Mouse (Mus musculus): Measurements from ENCODE around the gene Gm28035. TPM values are rescaled to one million over a fixed set of nuclear protein-coding genes. Genes with fewer than 3 reads are reported as not detected.

Gene Gm28035
- polyA plus RNA-seq, 1 experiment from 2014 or later = 0.05 TPM

DNA sequence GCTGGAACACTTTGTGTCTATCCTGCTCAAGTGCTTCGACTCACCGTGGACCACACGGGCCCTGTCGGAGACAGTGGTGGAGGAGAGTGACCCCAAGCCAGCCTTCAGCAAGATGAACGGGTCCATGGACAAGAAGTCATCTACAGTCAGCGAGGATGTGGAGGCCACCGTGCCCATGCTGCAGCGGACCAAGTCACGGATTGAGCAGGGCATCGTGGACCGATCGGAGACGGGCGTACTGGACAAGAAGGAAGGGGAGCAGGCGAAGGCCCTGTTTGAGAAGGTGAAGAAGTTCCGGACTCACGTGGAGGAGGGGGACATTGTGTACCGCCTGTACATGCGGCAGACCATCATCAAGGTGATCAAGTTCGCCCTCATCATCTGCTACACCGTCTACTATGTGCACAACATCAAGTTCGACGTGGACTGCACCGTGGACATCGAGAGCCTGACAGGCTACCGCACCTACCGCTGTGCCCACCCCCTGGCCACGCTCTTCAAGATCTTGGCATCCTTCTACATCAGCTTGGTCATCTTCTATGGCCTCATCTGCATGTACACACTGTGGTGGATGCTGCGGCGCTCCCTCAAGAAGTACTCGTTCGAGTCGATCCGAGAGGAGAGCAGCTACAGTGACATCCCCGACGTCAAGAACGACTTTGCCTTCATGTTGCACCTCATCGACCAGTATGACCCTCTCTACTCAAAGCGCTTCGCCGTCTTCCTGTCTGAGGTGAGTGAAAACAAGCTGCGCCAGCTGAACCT, 15.4 kb downstream of the Gm28035 start:
- H3K36me3 ChIP-seq (ENCODE audit: control insufficient read depth, insufficient read depth, low read length) = peaks cover 30% of the 10 kb centered on the region
- no peak for TF ChIP-seq CTCF (IDR thresholded peaks at IDR 0.05; ENCODE audit: low read depth)
- TF ChIP-seq EP300 (optimal IDR thresholded peaks at IDR 0.05) = no peak

DNA sequence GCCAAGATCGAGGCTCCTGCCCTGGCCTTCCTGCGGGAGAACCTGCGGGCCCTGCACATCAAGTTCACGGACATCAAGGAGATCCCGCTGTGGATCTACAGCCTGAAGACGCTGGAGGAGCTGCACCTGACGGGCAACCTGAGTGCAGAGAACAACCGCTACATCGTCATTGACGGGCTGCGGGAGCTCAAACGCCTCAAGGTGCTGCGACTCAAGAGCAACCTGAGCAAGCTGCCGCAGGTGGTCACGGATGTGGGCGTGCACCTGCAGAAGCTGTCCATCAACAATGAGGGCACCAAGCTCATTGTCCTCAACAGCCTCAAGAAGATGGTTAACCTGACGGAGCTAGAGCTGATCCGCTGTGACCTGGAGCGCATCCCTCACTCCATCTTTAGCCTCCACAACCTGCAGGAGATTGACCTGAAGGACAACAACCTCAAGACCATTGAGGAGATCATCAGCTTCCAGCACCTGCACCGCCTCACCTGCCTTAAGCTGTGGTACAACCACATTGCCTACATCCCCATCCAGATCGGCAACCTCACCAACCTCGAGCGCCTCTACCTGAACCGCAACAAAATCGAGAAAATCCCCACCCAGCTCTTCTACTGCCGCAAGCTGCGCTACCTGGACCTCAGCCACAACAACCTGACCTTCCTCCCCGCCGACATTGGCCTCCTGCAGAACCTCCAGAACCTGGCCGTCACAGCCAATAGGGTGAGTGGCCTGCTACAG, 16.4 kb downstream of the Gm28035 start:
- H3K27me3 ChIP-seq (ENCODE audit: control insufficient read depth, insufficient read depth, low read length) = no peaks in the 10 kb centered on the region
- peaks cover 3% of the 10 kb centered on the region; the same call in 1 of the 2 replicates for H3K4me1 ChIP-seq (replicated peaks; ENCODE audit: control insufficient read depth, insufficient read depth)
- no peak overlapping the region for H3K27ac ChIP-seq (replicated peaks)
- no peak overlapping the region for H3K4me2 ChIP-seq (replicated peaks; ENCODE audit: low read depth)
- H3K9me3 ChIP-seq (ENCODE audit: control insufficient read depth, low read length) = no peaks in the 10 kb centered on the region
- no peak for ATAC-seq (ENCODE audit: low FRiP score, low TSS enrichment)
- H3K9ac ChIP-seq (ENCODE audit: low read length) = no peak overlapping the region
- TF ChIP-seq EP300 (optimal IDR thresholded peaks at IDR 0.05) = no peak
- no peak for TF ChIP-seq CTCF (IDR thresholded peaks at IDR 0.05; ENCODE audit: low read depth)
- H3K36me3 ChIP-seq (ENCODE audit: control insufficient read depth, insufficient read depth, low read length) = peaks cover 33% of the 10 kb centered on the region
- no peak overlapping the region for H3K4me3 ChIP-seq (ENCODE audit: low read depth, low read length)
- DNase-seq (ENCODE audit: low spot score) = no peak
- WGBS = 93% methylated on average over 30 of the region's 30 CpGs

More for the DNA sequence above, 15.4 kb downstream of the Gm28035 start:
- H3K4me3 ChIP-seq (ENCODE audit: low read depth, low read length) = no peak overlapping the region
- WGBS = 96% methylated on average over 42 of the region's 42 CpGs
- DNase-seq (ENCODE audit: low spot score) (no peak), ATAC-seq (ENCODE audit: low FRiP score, low TSS enrichment) (no peak)
- H3K4me2 ChIP-seq (replicated peaks; ENCODE audit: low read depth) = no peak overlapping the region
- no peaks in the 10 kb centered on the region for H3K27me3 ChIP-seq (ENCODE audit: control insufficient read depth, insufficient read depth, low read length)
- H3K9ac ChIP-seq (ENCODE audit: low read length) = no peak overlapping the region
- peaks cover 3% of the 10 kb centered on the region; the same call in 1 of the 2 replicates for H3K4me1 ChIP-seq (replicated peaks; ENCODE audit: control insufficient read depth, insufficient read depth)
- no peak overlapping the region for H3K27ac ChIP-seq (replicated peaks)
- H3K9me3 ChIP-seq (ENCODE audit: control insufficient read depth, low read length) = no peaks in the 10 kb centered on the region

DNA sequence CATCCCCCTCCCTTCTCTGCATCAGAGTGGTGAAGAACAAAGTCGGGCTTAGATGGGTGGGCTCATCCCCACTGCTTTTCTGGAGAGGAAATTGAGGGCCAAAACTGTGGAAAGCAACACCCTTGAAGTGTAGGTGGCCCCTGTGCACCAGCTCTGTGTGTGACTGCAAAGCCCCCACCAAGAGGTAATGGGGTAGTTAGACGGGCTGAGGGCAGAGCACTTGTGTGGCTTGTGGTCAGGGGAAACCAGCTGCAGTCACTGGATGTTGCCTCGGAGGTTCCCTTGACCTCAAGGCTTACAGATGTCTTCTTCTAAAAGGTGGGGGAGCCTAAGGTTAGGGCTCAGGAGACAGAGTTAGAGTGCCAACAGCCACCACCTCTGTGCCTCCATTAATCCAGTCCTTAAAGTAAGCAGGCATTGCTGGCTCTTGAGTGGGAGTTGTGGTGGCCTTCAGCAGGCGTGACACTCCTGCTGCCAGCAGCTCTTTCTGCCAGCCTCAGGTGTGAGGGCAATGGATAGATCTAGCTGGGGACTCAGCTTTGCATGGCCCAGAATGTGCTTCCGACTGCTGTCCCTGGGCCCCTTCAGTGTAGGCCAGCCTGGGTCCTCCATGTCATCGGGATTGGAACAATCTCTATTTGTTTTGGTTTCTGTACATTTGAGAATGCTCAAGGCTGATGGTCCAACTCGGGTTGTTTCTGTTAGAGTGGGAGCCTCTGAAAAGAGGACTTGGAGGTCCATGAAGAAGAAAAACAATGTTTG, 17.5 kb downstream of the Gm28035 start:
- no peak overlapping the region for H3K4me2 ChIP-seq (replicated peaks; ENCODE audit: low read depth)
- H3K27ac ChIP-seq (replicated peaks) = peak overlapping the region; percentile 49; the same call in 1 of the 2 replicates
- no peak for DNase-seq (ENCODE audit: low spot score)
- no peaks in the 10 kb centered on the region for H3K4me1 ChIP-seq (replicated peaks; ENCODE audit: control insufficient read depth, insufficient read depth)
- peaks cover 39% of the 10 kb centered on the region for H3K36me3 ChIP-seq (ENCODE audit: control insufficient read depth, insufficient read depth, low read length)
- H3K9me3 ChIP-seq (ENCODE audit: control insufficient read depth, low read length) = no peaks in the 10 kb centered on the region
- 77% methylated on average over 7 of the region's 7 CpGs for WGBS
- no peak for TF ChIP-seq CTCF (IDR thresholded peaks at IDR 0.05; ENCODE audit: low read depth)
- TF ChIP-seq EP300 (optimal IDR thresholded peaks at IDR 0.05) = no peak
- H3K27me3 ChIP-seq (ENCODE audit: control insufficient read depth, insufficient read depth, low read length) = no peaks in the 10 kb centered on the region
- H3K9ac ChIP-seq (ENCODE audit: low read length) = no peak overlapping the region
- no peak overlapping the region for H3K4me3 ChIP-seq (ENCODE audit: low read depth, low read length)
- no peak for ATAC-seq (ENCODE audit: low FRiP score, low TSS enrichment)

- H3K9ac ChIP-seq (ENCODE audit: low read length) = no peak overlapping the region
- no peak for DNase-seq (ENCODE audit: low spot score)
- H3K4me1 ChIP-seq (replicated peaks; ENCODE audit: control insufficient read depth, insufficient read depth) = peaks cover 3% of the 10 kb centered on the region; the same call in 1 of the 2 replicates
- peak overlapping the region; percentile 49; the same call in 1 of the 2 replicates for H3K27ac ChIP-seq (replicated peaks)
- peak; percentile 45; the same call in 1 of the 2 replicates for ATAC-seq (ENCODE audit: low FRiP score, low TSS enrichment)
- no peaks in the 10 kb centered on the region for H3K27me3 ChIP-seq (ENCODE audit: control insufficient read depth, insufficient read depth, low read length)
- H3K4me3 ChIP-seq (ENCODE audit: low read depth, low read length) = no peak overlapping the region
- TF ChIP-seq EP300 (optimal IDR thresholded peaks at IDR 0.05) = no peak
- TF ChIP-seq CTCF (IDR thresholded peaks at IDR 0.05; ENCODE audit: low read depth) = no peak
- no peak overlapping the region for H3K4me2 ChIP-seq (replicated peaks; ENCODE audit: low read depth)
- no peaks in the 10 kb centered on the region for H3K9me3 ChIP-seq (ENCODE audit: control insufficient read depth, low read length)
- H3K36me3 ChIP-seq (ENCODE audit: control insufficient read depth, insufficient read depth, low read length) = peaks cover 39% of the 10 kb centered on the region
- WGBS = 57% methylated on average over 4 of the region's 4 CpGs
These were observed 18.2 kb downstream of the Gm28035 start for GRCm38 (mm10) chr2:30258600-30258999.

GRCm38 (mm10) chr2:30259131-30260064, 19.0 kb downstream of the Gm28035 start:
- H3K36me3 ChIP-seq (ENCODE audit: control insufficient read depth, insufficient read depth, low read length) = peaks cover 46% of the 10 kb centered on the region
- H3K9me3 ChIP-seq (ENCODE audit: control insufficient read depth, low read length) = no peaks in the 10 kb centered on the region
- ATAC-seq (ENCODE audit: low FRiP score, low TSS enrichment) = no peak
- TF ChIP-seq CTCF (IDR thresholded peaks at IDR 0.05; ENCODE audit: low read depth) (no peak), EP300 (optimal IDR thresholded peaks at IDR 0.05) (no peak)
- no peak overlapping the region for H3K4me2 ChIP-seq (replicated peaks; ENCODE audit: low read depth)
- H3K4me3 ChIP-seq (ENCODE audit: low read depth, low read length) = no peak overlapping the region
- 80% methylated on average over 15 of the region's 15 CpGs for WGBS
- peaks cover 3% of the 10 kb centered on the region; the same call in 1 of the 2 replicates for H3K4me1 ChIP-seq (replicated peaks; ENCODE audit: control insufficient read depth, insufficient read depth)
- 0 out of 2 replicates have a peak overlapping the region, but pooled peaks have one; percentile 24 for H3K27ac ChIP-seq (replicated peaks)
- no peak for DNase-seq (ENCODE audit: low spot score)
- no peak overlapping the region for H3K9ac ChIP-seq (ENCODE audit: low read length)
- no peaks in the 10 kb centered on the region for H3K27me3 ChIP-seq (ENCODE audit: control insufficient read depth, insufficient read depth, low read length)
